Mouse (Mus musculus): Measurements from ENCODE around the gene Lpcat1. TPM values are rescaled to one million over a fixed set of nuclear protein-coding genes. Genes with fewer than 3 reads are reported as not detected.

The Lpcat1 gene
- polyA plus RNA-seq, 1 experiment from 2014 or later: 15.9 TPM

- Histone ChIP-seq H3K4me2 (no peak overlapping the region), H3K4me3 (no peak overlapping the region), H3K36me3 (peaks cover 19% of the 10 kb centered on the region; the same call in 1 of the 2 replicates), H3K27ac (no peak overlapping the region), H3K9me3 (replicated peaks) (no peaks in the 10 kb centered on the region), H3K4me1 (replicated peaks) (no peaks in the 10 kb centered on the region), H3K27me3 (no peaks in the 10 kb centered on the region), H3K9ac (no peak overlapping the region)
- 76% methylated on average over 2 of the region's 2 CpGs for WGBS
- ATAC-seq (replicated peaks; ENCODE audit: insufficient number of reproducible peaks, insufficient read depth, low FRiP score, low read depth): no peak
Observed at GRCm38 (mm10) chr13:73502719-73503118, 35.7 kb downstream of the Lpcat1 start.

- ATAC-seq (replicated peaks; ENCODE audit: insufficient number of reproducible peaks, insufficient read depth, low FRiP score, low read depth): peak; percentile 58; the same call in 1 of the 2 replicates
- no peaks in the 10 kb centered on the region for H3K27me3 ChIP-seq
- peaks cover 12% of the 10 kb centered on the region; the same call in 1 of the 2 replicates for H3K36me3 ChIP-seq
- H3K4me2 ChIP-seq: no peak overlapping the region
- no peak overlapping the region for H3K9ac ChIP-seq
- no peak overlapping the region for H3K4me3 ChIP-seq
- no peaks in the 10 kb centered on the region for H3K9me3 ChIP-seq (replicated peaks)
- WGBS: 62% methylated on average over 7 of the region's 7 CpGs
- no peak overlapping the region for H3K27ac ChIP-seq
- H3K4me1 ChIP-seq (replicated peaks): no peaks in the 10 kb centered on the region
Observed at GRCm38 (mm10) chr13:73505686-73506467, 38.9 kb downstream of the Lpcat1 start.

GRCm38 (mm10) chr13:73508817-73509550 is 42.0 kb downstream of the Lpcat1 start:
- ATAC-seq (replicated peaks; ENCODE audit: insufficient number of reproducible peaks, insufficient read depth, low FRiP score, low read depth): no peak
- Histone ChIP-seq H3K9ac (no peak overlapping the region), H3K9me3 (replicated peaks) (no peaks in the 10 kb centered on the region), H3K4me3 (no peak overlapping the region), H3K4me1 (replicated peaks) (no peaks in the 10 kb centered on the region), H3K4me2 (no peak overlapping the region), H3K27ac (no peak overlapping the region), H3K27me3 (no peaks in the 10 kb centered on the region), H3K36me3 (peaks cover 18% of the 10 kb centered on the region)
- WGBS: 81% methylated on average over 8 of the region's 8 CpGs

GRCm38 (mm10) chr13:73509869-73510268 is 42.9 kb downstream of the Lpcat1 start:
- Histone ChIP-seq H3K9me3 (replicated peaks) (no peaks in the 10 kb centered on the region), H3K4me1 (replicated peaks) (no peaks in the 10 kb centered on the region), H3K4me2 (no peak overlapping the region), H3K9ac (no peak overlapping the region), H3K36me3 (peaks cover 27% of the 10 kb centered on the region), H3K4me3 (no peak overlapping the region), H3K27me3 (no peaks in the 10 kb centered on the region), H3K27ac (no peak overlapping the region)
- WGBS: 70% methylated on average over 6 of the region's 6 CpGs
- no peak for ATAC-seq (replicated peaks; ENCODE audit: insufficient number of reproducible peaks, insufficient read depth, low FRiP score, low read depth)

- ATAC-seq (replicated peaks; ENCODE audit: insufficient number of reproducible peaks, insufficient read depth, low FRiP score, low read depth): no peak
- 52% methylated on average over 13 of the region's 13 CpGs for WGBS
- no peak overlapping the region for H3K27ac ChIP-seq
- no peak overlapping the region for H3K4me3 ChIP-seq
- H3K4me1 ChIP-seq (replicated peaks): no peaks in the 10 kb centered on the region
- H3K9me3 ChIP-seq (replicated peaks): no peaks in the 10 kb centered on the region
- no peak overlapping the region for H3K9ac ChIP-seq
- H3K4me2 ChIP-seq: no peak overlapping the region
- no peaks in the 10 kb centered on the region for H3K27me3 ChIP-seq
- peaks cover 33% of the 10 kb centered on the region for H3K36me3 ChIP-seq
Observed at GRCm38 (mm10) chr13:73512776-73513673, 46.0 kb downstream of the Lpcat1 start.

- H3K4me3 ChIP-seq: no peak overlapping the region
- 73% methylated on average over 4 of the region's 4 CpGs for WGBS
- H3K36me3 ChIP-seq: peaks cover 22% of the 10 kb centered on the region
- no peaks in the 10 kb centered on the region for H3K27me3 ChIP-seq
- H3K4me1 ChIP-seq (replicated peaks): no peaks in the 10 kb centered on the region
- no peak overlapping the region for H3K27ac ChIP-seq
- H3K4me2 ChIP-seq: no peak overlapping the region
- no peak overlapping the region for H3K9ac ChIP-seq
- ATAC-seq (replicated peaks; ENCODE audit: insufficient number of reproducible peaks, insufficient read depth, low FRiP score, low read depth): no peak
- no peaks in the 10 kb centered on the region for H3K9me3 ChIP-seq (replicated peaks)
Observed at GRCm38 (mm10) chr13:73516886-73517285, 49.9 kb downstream of the Lpcat1 start.

- H3K27ac ChIP-seq: no peak overlapping the region
- peaks cover 41% of the 10 kb centered on the region for H3K27me3 ChIP-seq
- H3K9me3 ChIP-seq (replicated peaks): no peaks in the 10 kb centered on the region
- no peak overlapping the region for H3K4me3 ChIP-seq
- 84% methylated on average over 3 of the region's 3 CpGs for WGBS
- ATAC-seq (replicated peaks; ENCODE audit: insufficient number of reproducible peaks, insufficient read depth, low FRiP score, low read depth): no peak
- peaks cover 13% of the 10 kb centered on the region for H3K4me1 ChIP-seq (replicated peaks)
- H3K4me2 ChIP-seq: no peak overlapping the region
- H3K36me3 ChIP-seq: no peaks in the 10 kb centered on the region
- H3K9ac ChIP-seq: no peak overlapping the region
Observed at GRCm38 (mm10) chr13:73533716-73534115, 66.7 kb downstream of the Lpcat1 start.

GRCm38 (mm10) chr13:73535287-73535686 is 68.3 kb downstream of the Lpcat1 start:
- WGBS: 38% methylated on average over 3 of the region's 3 CpGs
- Histone ChIP-seq H3K36me3 (no peaks in the 10 kb centered on the region), H3K4me2 (no peak overlapping the region), H3K4me1 (replicated peaks) (peaks cover 13% of the 10 kb centered on the region), H3K9ac (no peak overlapping the region), H3K27me3 (peaks cover 42% of the 10 kb centered on the region), H3K4me3 (no peak overlapping the region), H3K9me3 (replicated peaks) (no peaks in the 10 kb centered on the region), H3K27ac (no peak overlapping the region)
- ATAC-seq (replicated peaks; ENCODE audit: insufficient number of reproducible peaks, insufficient read depth, low FRiP score, low read depth): no peak

GRCm38 (mm10) chr13:73536403-73536821 is 69.4 kb downstream of the Lpcat1 start, which contains the start of gene Slc6a3:
Slc6a3 (plus strand) TSS chr13:73536747.
- WGBS: 1% methylated on average over 26 of the region's 26 CpGs
- Histone ChIP-seq H3K9ac (peak within 1 kb of the TSS; percentile 27), H3K4me3 (peak within 1 kb of the TSS; percentile 54), H3K27ac (no peak within 1 kb of the TSS), H3K36me3 (no peaks in the 10 kb centered on the region), H3K4me1 (replicated peaks) (peaks cover 13% of the 10 kb centered on the region), H3K9me3 (replicated peaks) (no peaks in the 10 kb centered on the region), H3K4me2 (peak within 1 kb of the TSS; percentile 93), H3K27me3 (peaks cover 42% of the 10 kb centered on the region)
- peak; percentile 75 for ATAC-seq (replicated peaks; ENCODE audit: insufficient number of reproducible peaks, insufficient read depth, low FRiP score, low read depth)

- H3K27ac ChIP-seq: no peak overlapping the region
- peaks cover 13% of the 10 kb centered on the region for H3K4me1 ChIP-seq (replicated peaks)
- WGBS: 14% methylated on average over 13 of the region's 13 CpGs
- peaks cover 42% of the 10 kb centered on the region for H3K27me3 ChIP-seq
- no peaks in the 10 kb centered on the region for H3K9me3 ChIP-seq (replicated peaks)
- peak overlapping the region; percentile 54 for H3K4me3 ChIP-seq
- peak overlapping the region; percentile 27; the same call in 1 of the 2 replicates for H3K9ac ChIP-seq
- H3K4me2 ChIP-seq: peak overlapping the region; percentile 93
- H3K36me3 ChIP-seq: no peaks in the 10 kb centered on the region
- no peak for ATAC-seq (replicated peaks; ENCODE audit: insufficient number of reproducible peaks, insufficient read depth, low FRiP score, low read depth)
Observed at GRCm38 (mm10) chr13:73536824-73537223, 69.8 kb downstream of the Lpcat1 start.

- WGBS: 79% methylated on average over 5 of the region's 5 CpGs
- H3K4me1 ChIP-seq (replicated peaks): no peaks in the 10 kb centered on the region
- H3K4me2 ChIP-seq: no peak overlapping the region
- H3K36me3 ChIP-seq: no peaks in the 10 kb centered on the region
- H3K27me3 ChIP-seq: no peaks in the 10 kb centered on the region
- no peak for ATAC-seq (replicated peaks; ENCODE audit: insufficient number of reproducible peaks, insufficient read depth, low FRiP score, low read depth)
- H3K9ac ChIP-seq: no peak overlapping the region
- no peak overlapping the region for H3K4me3 ChIP-seq
- no peak overlapping the region for H3K27ac ChIP-seq
- no peaks in the 10 kb centered on the region for H3K9me3 ChIP-seq (replicated peaks)
Observed at GRCm38 (mm10) chr13:73564201-73564600, 97.2 kb downstream of the Lpcat1 start.
